ENCODE assay signal across 21 mouse cellular contexts in the genomic region with DNA sequence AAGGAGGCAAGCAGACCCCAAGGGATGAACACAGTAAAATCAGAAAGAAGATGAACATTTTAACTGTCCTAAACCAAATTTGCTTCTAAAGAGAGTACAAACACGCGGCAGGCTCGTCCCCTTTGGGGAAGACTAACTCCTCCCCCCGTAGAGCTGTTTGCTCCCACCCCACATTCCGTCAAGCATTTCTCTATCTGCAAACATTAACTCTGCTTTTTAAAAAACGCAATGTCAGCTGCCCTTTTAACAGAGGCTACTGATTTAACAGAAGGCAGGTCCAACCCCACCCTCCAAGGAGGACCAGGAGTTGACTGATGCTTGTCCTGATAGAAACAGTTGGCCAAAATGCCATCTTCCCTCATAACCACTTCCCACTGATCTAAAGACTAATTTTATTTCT. TPM values are rescaled to one million over a fixed set of nuclear protein-coding genes. Genes with fewer than 3 reads are reported as not detected.
"Had no signal": no experiment of that assay in that cellular context is flagged by ENCODE, and none has a peak within 500 bp of the region (broad histone marks: within the 10 kb centered on the region; RNA-seq: fewer than 3 reads in every experiment).

No protein-coding gene starts in this region.

- ATAC-seq: hindbrain, postnatal 0 days; liver, embryonic 12.5 days had no signal

- DNase-seq: lung, postnatal 14 days; midbrain, embryonic 14.5 days; right cerebral cortex, adult 18-20 months; right cerebral cortex, postnatal 25 days; thymus, postnatal 4 days had no signal

- H3K27ac ChIP-seq: hindbrain, embryonic 13.5 days; hindbrain, postnatal 0 days; layer of hippocampus, adult 2 months; limb, embryonic 10.5 days; liver, embryonic 12.5 days; lung, embryonic 15.5 days; macrophage; neural tube, embryonic 15.5 days had no signal

- H3K9me3 ChIP-seq: hindbrain, embryonic 13.5 days; limb, embryonic 10.5 days; liver, embryonic 12.5 days; lung, embryonic 15.5 days; neural tube, embryonic 15.5 days had no signal

- H3K4me2 ChIP-seq: hindbrain, embryonic 13.5 days; liver, embryonic 12.5 days; lung, embryonic 15.5 days; neural tube, embryonic 15.5 days had no signal

- H3K4me3 ChIP-seq: hindbrain, embryonic 13.5 days; layer of hippocampus, adult 2 months; limb, embryonic 10.5 days; liver, embryonic 12.5 days; lung, embryonic 15.5 days; myocyte; neural tube, embryonic 15.5 days had no signal

- H3K9ac ChIP-seq: hindbrain, embryonic 13.5 days; liver, embryonic 12.5 days; lung, embryonic 15.5 days; neural tube, embryonic 15.5 days had no signal

- H3K27me3 ChIP-seq: hindbrain, embryonic 13.5 days; liver, embryonic 12.5 days; lung, embryonic 15.5 days; neural tube, embryonic 15.5 days had no signal

RNA-seq across cellular contexts. Expression of a gene that starts 11.4 kb away (rescaled TPM):
- total RNA-seq: hindbrain, postnatal 0 days; layer of hippocampus, adult 2 months; layer of hippocampus, postnatal 10 days; left cerebral cortex, postnatal 14 days; megakaryocyte-erythroid progenitor cell, adult 5-6 weeks had no signal
- polyA plus RNA-seq: hindbrain, embryonic 13.5 days; hindbrain, postnatal 0 days; limb, embryonic 10.5 days; liver, embryonic 12.5 days; liver, embryonic 16.5 days; lung, embryonic 15.5 days; macrophage; midbrain, embryonic 14.5 days; myocyte; neural tube, embryonic 11.5 days; neural tube, embryonic 15.5 days; small intestine, adult 2 months; stomach, embryonic 16.5 days had no signal
